Mouse (Mus musculus) heart, adult 8-10 months (tissue): ENCODE measurements around the gene Cnot2. TPM values are rescaled to one million over a fixed set of nuclear protein-coding genes. Genes with fewer than 3 reads are reported as not detected.

Experiments used
- microRNA-seq: library from miRNA; unstranded; fragments of <30 nt; microRNA quantifications from one replicate; pipeline ENCODE4 v1.2.0, GENCODE M21; 2022
- total RNA-seq, 4 experiments: library from RNA; stranded (reverse); gene quantifications; 2 replicates each; pipeline ENCODE4 v1.2.4; 2022

The Cnot2 gene
- total RNA-seq, 4 experiments from 2014 or later = 30.3 to 38.1 (median 35.3) TPM

Small RNA genes within 50 kb of the gene (microRNA-seq; reads per million reads assigned to microRNA genes)
- not detected for gene Gm25190

Other genes starting within 250 kb of the Cnot2 start
- under 1 TPM in 3 of 4 experiments, not detected in 1; 0.19 to 0.47 (median 0.33) TPM for gene Kcnmb4, start 107.6 kb downstream of the Cnot2 start, total RNA-seq